Mouse (Mus musculus) lung, postnatal 14 days (tissue): Measurements from ENCODE around the gene Rgs17.
"Not testable (repeated sequence)": the region's sequence is repeated elsewhere in the genome, so short reads cannot be mapped to it uniquely, and the experiment has no call there.

ENCODE experiments used
- DNase-seq: peaks from one replicate; pipeline ENCODE4 v3.0.0; 2021

The Rgs17 gene

DNA sequence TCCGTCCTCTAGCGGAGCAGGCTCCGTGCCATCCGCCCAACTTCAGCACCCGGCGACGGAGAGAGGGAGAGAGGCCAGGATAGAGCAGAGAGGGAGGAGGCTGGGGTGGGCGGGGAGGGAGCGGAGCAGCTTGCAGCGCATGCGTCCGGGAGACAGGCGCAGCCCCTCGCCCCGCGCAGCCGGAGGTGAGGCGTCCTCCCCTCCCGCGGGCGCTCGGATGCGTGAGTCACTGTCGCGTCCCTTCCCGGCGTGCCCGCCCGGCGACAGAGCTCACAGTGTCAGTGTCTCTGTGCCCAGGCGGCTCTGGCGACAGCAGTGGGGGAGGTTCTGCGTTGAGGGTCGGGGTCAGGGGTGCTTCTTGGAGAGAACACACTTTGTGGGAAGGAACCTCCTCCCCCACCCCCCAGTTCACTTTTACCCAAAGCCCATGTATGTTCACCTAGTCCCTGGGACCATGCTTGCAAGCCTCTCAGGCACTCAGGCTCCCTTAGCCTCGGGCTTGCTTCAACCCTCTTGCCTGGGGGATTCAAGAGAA, at the start of gene Rgs17:
TSS of gene Rgs17 (minus strand) at position 107 of the 535 bp plus-strand sequence.
- DNase-seq, result peak; percentile 25

- DNase-seq, result no peak
These were observed 45.5 kb upstream of the Rgs17 start for GRCm38 (mm10) chr10:5967655-5968054.

GRCm38 (mm10) chr10:5953787-5954186, 31.6 kb upstream of the Rgs17 start:
- not testable (repeated sequence) for DNase-seq

- no peak for DNase-seq
These were observed 2.1 kb upstream of the Rgs17 start for GRCm38 (mm10) chr10:5924261-5924660.

DNA sequence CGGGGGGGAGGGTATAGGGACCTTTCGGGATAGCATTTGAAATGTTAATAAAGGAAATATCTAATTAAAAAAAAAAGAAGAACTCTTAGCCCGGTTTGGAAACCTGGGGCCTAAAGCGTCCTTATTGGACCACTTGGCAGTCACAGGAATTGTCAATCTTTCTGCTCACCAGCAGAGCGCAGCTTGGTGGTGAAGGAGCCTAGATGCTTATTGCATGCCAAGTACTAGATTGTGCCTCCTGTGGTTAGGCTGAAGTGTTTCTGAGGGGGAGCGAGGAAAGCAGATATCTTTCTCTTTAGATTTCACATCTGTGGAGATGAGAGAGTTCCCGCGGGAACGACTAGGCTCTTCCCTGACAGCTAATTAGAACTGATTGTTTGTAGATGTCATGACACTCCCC, 896 bp upstream of the Rgs17 start:
- DNase-seq, result no peak

GRCm38 (mm10) chr10:5921771-5922170, 429 bp downstream of the Rgs17 start:
- DNase-seq, result no peak

GRCm38 (mm10) chr10:5921031-5921551, 1.1 kb downstream of the Rgs17 start:
- DNase-seq, result no peak

DNA sequence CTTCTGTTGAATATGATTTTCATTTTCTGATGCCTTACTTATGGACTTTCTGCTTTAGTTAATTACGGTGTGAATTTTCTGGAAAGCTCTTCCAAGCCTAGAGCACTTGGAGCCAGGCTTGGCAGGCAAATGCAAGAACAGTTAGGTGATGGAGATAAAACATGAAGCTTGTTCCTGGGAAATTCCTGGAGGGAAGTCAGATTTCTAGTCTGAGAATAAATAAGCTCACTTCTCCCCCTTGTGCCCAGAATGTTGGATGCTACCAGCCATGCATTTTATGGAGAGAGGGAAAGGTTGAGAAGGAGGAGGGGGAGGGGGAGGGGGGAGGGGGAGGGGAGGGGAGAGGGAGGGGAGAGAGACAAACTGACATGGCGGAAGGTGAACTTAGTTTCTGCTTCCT, 17.8 kb downstream of the Rgs17 start:
- no peak for DNase-seq

- DNase-seq, result no peak
These were observed 20.4 kb downstream of the Rgs17 start for GRCm38 (mm10) chr10:5901777-5902176.

DNA sequence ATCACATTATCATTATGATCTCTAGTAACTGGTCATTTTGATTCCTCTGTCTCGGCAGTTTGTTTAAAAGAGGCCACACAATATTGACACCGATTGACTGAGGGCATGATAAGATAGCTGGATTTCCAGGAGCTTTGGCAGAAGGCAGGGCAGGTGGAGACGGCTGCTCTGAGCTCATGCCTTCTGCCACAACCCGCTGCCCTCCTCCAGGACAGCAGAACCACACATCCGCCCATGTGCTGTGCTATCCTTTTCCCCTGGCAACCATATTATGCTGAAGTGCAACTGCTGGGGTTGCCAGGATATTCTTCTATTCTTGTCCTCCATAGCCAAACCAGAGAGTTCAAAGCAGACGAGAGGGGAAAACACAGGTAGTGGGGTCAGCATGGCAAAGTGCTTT, 21.5 kb downstream of the Rgs17 start:
- DNase-seq, result no peak

GRCm38 (mm10) chr10:5877106-5877505, 45.1 kb downstream of the Rgs17 start:
- no peak for DNase-seq

DNA sequence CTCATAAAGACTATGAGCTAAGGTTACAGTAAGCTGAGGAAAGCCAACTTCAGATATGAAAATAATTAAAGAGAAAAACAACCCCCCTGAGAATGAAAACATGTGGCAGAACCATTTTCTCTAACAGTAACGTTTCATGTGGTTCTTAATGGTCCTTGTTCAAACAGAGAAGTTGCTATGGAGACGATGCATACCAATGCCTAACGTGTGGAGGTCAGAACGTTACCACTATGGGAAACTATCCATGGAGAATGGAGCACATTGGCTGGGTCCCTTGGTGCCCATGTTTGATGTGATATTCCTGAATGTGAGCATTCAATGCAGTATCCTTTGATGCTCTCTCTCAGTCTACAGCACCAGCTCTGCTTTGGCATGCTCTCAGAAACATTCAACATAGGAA, 51.1 kb downstream of the Rgs17 start:
- no peak for DNase-seq

DNA sequence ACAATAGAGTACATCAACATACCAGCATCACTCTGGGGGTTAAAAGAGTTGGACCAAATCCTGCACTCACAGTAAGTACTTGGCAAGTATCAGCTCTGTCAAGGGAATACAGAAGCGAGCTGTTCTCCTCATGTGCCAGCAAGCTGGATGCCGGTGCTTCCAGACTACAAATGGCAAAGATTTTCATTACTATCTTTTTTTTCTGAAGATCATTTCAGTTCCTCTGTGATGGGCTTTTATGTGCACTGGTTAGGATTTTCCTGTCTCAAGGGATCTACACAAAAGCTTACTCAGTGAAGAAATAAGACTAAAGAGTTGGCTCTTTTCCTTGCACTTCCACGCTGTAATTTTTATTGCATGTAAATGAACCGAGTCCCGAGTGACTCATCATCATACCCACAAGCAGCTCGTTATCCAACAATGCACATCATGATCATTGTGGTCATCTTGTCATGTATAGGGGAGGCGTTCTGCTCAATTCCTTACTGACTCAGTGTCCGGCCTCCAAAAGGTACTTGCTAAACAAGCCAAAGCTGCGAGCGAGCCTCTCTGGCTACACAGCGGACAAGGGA, 54.1 kb downstream of the Rgs17 start:
- no peak for DNase-seq

DNA sequence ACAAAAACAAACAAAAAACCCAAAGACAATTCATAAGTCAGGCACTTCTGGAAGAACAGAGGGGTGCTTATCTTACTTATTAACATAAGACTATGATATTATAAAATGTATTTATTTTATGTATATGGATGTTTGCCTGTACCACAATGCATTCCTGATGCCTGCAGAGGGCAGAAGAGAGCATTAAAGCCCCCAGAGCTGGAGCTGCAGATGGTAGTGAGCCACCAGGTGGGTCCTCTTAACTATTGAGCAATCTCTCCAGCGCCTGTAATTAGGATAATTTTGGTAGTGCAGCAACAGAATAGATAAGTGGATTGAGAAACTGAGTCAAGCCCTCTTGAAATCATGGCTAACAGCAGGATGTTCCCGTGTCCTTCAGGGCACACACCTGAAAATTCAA, 56.2 kb downstream of the Rgs17 start:
- DNase-seq, result no peak

- DNase-seq, result no peak
These were observed 59.5 kb downstream of the Rgs17 start for GRCm38 (mm10) chr10:5862669-5863068.

- DNase-seq, result no peak
These were observed 61.4 kb downstream of the Rgs17 start for GRCm38 (mm10) chr10:5860849-5861248.

DNA sequence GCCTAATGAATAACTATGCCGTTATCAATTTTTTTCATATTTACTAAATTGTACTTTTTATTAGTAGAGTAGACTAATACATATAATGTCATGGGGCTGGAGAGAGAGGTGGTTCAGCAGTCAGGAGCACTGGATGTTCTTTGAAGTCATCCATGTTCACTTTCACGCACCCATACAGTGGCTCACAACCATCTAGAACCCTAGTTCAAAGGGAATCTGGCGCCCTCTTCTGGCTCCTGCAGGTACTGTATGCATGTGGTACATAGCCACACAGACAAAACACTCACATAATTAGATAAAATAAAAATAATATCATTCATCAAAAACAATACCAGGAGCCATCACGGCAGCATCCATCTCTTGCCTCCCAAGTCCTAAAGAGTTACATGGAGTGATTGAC, 62.5 kb downstream of the Rgs17 start:
- DNase-seq, result no peak

DNA sequence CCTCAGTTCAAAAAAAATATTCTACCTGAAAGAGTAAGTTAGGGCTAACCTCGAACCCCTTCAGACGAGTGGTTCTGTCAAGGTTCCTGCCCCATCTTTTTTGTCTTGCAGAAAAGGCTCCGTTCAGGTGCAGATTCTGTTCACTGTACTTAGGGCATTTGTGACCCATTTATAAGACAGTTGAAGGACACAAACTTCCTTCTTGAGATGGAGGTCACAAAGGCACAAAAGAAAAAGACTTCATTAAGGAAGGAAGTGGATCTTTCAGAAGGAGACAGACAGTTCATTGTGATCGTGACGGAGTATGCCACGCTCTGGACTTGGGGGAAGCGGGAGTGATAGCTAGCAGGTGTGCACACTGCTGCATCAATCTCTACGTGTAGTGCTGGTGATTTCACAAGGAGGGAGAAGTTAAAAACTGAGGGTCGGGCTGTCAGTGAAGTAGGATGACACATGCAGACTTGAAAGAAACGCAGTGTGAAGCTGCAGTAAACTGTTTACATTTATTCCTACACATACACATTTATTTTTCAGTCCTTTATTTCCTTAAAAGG, 64.1 kb downstream of the Rgs17 start:
- DNase-seq, result no peak

DNA sequence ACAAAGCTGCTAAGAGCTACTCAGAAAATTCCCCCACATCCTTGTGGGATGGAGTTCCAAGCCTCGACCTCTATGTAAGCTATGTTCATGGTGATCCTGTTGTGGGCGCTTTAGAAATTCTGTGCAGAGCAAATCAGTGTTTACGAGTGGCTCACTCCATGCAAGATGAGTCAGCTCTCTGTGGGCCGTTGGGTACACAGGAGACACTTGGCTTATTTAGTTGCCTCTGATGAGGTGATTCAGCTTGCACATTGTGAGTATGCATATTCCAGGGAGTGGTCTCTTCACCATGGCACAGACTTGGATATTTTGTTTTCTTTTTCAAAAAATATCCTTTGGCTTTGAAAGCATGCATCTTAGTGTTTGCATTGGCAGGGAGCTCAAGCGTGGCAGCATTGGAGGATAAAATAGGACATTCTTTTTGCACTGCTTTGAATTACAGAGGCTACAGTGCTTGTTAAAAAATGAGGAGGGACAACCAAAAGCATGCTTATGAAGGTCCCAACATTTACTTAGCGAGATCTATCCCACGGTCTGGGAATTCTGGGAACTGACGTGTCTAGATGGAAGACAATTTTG, 68.8 kb downstream of the Rgs17 start:
- DNase-seq, result no peak

DNA sequence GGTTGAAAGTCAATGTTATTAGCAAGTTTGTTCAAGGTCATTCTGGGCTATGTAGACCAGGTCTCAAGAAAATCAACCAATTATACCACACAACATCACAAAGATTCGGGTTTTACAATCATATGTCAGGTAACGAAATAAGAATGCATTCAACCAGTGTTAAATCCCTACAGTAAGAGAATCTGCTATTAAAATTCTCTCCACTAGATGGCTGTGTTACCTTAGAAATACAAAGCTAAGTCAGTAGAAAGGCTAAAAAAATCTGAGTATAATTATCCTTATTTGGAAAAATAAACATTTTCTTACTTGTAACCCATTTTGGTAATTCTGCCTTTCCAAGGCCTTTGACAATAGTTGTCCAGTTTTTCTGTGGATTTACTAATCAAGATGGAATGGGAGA, 75.3 kb downstream of the Rgs17 start:
- no peak for DNase-seq

DNA sequence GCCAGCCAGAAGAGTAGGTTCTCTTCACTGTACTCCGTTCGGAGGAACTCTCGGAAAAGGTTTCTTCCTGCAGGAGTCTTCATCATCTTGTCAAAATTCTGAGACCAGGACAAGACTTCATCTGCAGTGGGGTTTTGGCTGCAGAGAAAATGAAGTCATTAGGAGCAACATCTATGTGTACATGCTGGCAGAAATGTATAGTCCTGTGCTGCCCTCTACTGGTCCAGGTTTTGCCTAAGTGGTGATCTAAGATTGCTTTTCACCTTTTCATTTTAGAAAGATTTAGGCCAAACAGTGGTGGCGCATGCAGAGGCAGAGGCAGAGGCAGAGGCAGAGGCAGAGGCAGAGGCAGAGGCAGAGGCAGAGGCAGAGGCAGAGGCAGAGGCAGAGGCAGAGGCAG, 80.8 kb downstream of the Rgs17 start:
- peak; percentile 71 for DNase-seq

- no peak for DNase-seq
These were observed 95.7 kb downstream of the Rgs17 start for GRCm38 (mm10) chr10:5826336-5827025.

DNA sequence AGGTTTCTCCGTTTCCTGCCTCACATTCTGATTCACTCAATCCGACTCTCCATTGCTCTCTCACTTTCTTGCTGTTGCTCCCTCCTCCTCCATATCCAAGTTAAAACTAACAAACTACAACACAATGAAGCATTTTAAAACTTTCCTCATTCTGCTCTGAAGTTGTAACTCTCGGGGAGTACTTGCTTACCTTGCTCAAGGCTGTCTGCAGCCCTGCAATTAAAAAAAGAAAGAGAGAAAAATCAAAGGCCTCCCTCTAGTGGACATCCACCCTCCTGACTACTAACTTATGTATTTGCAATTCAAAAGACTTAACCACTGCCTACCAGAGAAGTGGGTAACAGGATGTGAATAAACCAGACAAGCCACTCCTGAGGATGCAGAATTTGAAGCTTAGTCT, 97.4 kb downstream of the Rgs17 start:
- peak; percentile 56 for DNase-seq
